ENCODE assay signal across 29 mouse cellular contexts in genomic region chr11:44776556-44776955, GRCm38 (mm10).
DNase-seq lines count a peak whose midpoint lies in the region; ATAC-seq and TF ChIP-seq lines count a peak whose summit lies in the region.
"Had no signal": no experiment of that assay in that cellular context is flagged by ENCODE, and none has a peak within 500 bp of the region (broad histone marks: within the 10 kb centered on the region; RNA-seq: fewer than 3 reads in every experiment).

No protein-coding gene starts in this region.

- 0 out of 2 replicates have a peak overlapping the region, but pooled peaks have one; percentile 52 for H3K27ac ChIP-seq in midbrain, embryonic 12.5 days (replicated peaks)
- H3K27ac ChIP-seq in midbrain, postnatal 0 days (ENCODE audit: low read depth, low read length) = no peak overlapping the region
- H3K27ac ChIP-seq in cerebellum, adult 2 months (ENCODE audit: insufficient read depth, low read length) = 0 out of 2 replicates have a peak overlapping the region, but pooled peaks have one; percentile 36
- H3K27ac ChIP-seq: embryonic facial prominence, embryonic 13.5 days; forebrain, embryonic 13.5 days; gastrocnemius, adult 2 months; heart, embryonic 15.5 days; hindbrain, embryonic 14.5 days; hindbrain, postnatal 0 days had no signal

- peaks cover 18% of the 10 kb centered on the region for H3K4me1 ChIP-seq in midbrain, embryonic 12.5 days
- H3K4me1 ChIP-seq in midbrain, postnatal 0 days (ENCODE audit: insufficient read depth, low read length) = no peaks in the 10 kb centered on the region
- peaks cover 9% of the 10 kb centered on the region for H3K4me1 ChIP-seq in cerebellum, adult 2 months (ENCODE audit: control insufficient read depth, insufficient read depth, low read length)
- H3K4me1 ChIP-seq: heart, embryonic 12.5 days; heart, embryonic 15.5 days had no signal

- no peak overlapping the region for H3K4me2 ChIP-seq in midbrain, embryonic 12.5 days (replicated peaks)
- no peak overlapping the region for H3K4me2 ChIP-seq in midbrain, postnatal 0 days (ENCODE audit: low read depth, low read length, poor library complexity, severe bottlenecking)
- H3K4me2 ChIP-seq: embryonic facial prominence, embryonic 13.5 days; forebrain, embryonic 13.5 days; heart, embryonic 12.5 days; heart, embryonic 15.5 days; hindbrain, embryonic 14.5 days had no signal

- 0 out of 2 replicates have a peak, but pooled peaks cover 9% of the 10 kb centered on the region for H3K27me3 ChIP-seq in midbrain, embryonic 12.5 days
- H3K27me3 ChIP-seq in midbrain, postnatal 0 days (ENCODE audit: insufficient read depth, low read length) = no peaks in the 10 kb centered on the region
- no peaks in the 10 kb centered on the region for H3K27me3 ChIP-seq in cerebellum, adult 2 months (ENCODE audit: control insufficient read depth, insufficient read depth, low read length)
- H3K27me3 ChIP-seq: embryonic facial prominence, embryonic 13.5 days; heart, embryonic 12.5 days; heart, embryonic 15.5 days; Patski had no signal

- H3K36me3 ChIP-seq in midbrain, embryonic 12.5 days = no peaks in the 10 kb centered on the region
- H3K36me3 ChIP-seq in midbrain, postnatal 0 days (ENCODE audit: insufficient read depth, low read length) = no peaks in the 10 kb centered on the region
- H3K36me3 ChIP-seq: embryonic facial prominence, embryonic 10.5 days; embryonic facial prominence, embryonic 13.5 days; heart, embryonic 12.5 days; heart, embryonic 15.5 days had no signal

- no peak for ATAC-seq in cerebellum, adult (ENCODE audit: insufficient number of reproducible peaks, low FRiP score, low TSS enrichment)
- ATAC-seq in midbrain, embryonic 12.5 days (ENCODE audit: low FRiP score, low read depth) = no peak
- no peak for ATAC-seq in midbrain, postnatal 0 days (ENCODE audit: low FRiP score)
- ATAC-seq: forebrain, embryonic 16.5 days; hindbrain, postnatal 0 days; inflammation-experienced regulatory T-cells, adult 6 months; intestine, embryonic 16.5 days; Patski had no signal

- 64% methylated on average over 1 of the region's 2 CpGs for WGBS in midbrain, embryonic 12.5 days
- 100% methylated on average over 1 of the region's 2 CpGs for WGBS in midbrain, postnatal 0 days
- WGBS in cerebellum, adult 2 months = 17% methylated on average over 2 of the region's 2 CpGs

- peak; percentile 16 for DNase-seq in cerebellum, adult 11 months
- DNase-seq in midbrain, postnatal 0 days (ENCODE audit: low spot score) = no peak
- DNase-seq in cerebellum, adult 2 months = peak in 1 of 2 experiments; percentile 53
- DNase-seq in cerebellum, adult 9-11 months = peak; percentile 63
- no peak for DNase-seq in frontal cortex, postnatal 25 days (ENCODE audit: low spot score in 2 of 2)
- DNase-seq in urinary bladder, postnatal 25 days (ENCODE audit: low spot score) = no peak
- DNase-seq: adrenal gland, postnatal 10 days; adrenal gland, postnatal 36 days; embryo, embryonic 11 days; gastrocnemius, adult 2 months; gastrocnemius, postnatal 14 days; heart, adult 18-20 months; heart, postnatal 14 days; heart, postnatal 4 days; kidney, adult 2 months had no signal

- no peak overlapping the region for H3K9ac ChIP-seq in midbrain, embryonic 12.5 days (replicated peaks)
- no peak overlapping the region for H3K9ac ChIP-seq in midbrain, postnatal 0 days (replicated peaks; ENCODE audit: low read length, poor library complexity, severe bottlenecking)
- H3K9ac ChIP-seq: embryonic facial prominence, embryonic 13.5 days; forebrain, embryonic 13.5 days; heart, embryonic 12.5 days; heart, embryonic 15.5 days; hindbrain, embryonic 14.5 days had no signal

- no peak for TF ChIP-seq POLR2A in cerebellum, adult 2 months (IDR thresholded peaks at IDR 0.05; ENCODE audit: borderline replicate concordance, insufficient read depth, low read length)

- no peak overlapping the region for H3K4me3 ChIP-seq in midbrain, embryonic 12.5 days
- no peak overlapping the region for H3K4me3 ChIP-seq in midbrain, postnatal 0 days (ENCODE audit: low read depth, low read length)
- H3K4me3 ChIP-seq in cerebellum, adult 2 months (replicated peaks; ENCODE audit: insufficient read depth, low read depth, low read length) = no peak overlapping the region
- H3K4me3 ChIP-seq: embryonic facial prominence, embryonic 10.5 days; embryonic facial prominence, embryonic 13.5 days; erythroblast, embryonic 14.5 days; forebrain, embryonic 13.5 days; gastrocnemius, adult 2 months; heart, embryonic 12.5 days; heart, embryonic 15.5 days had no signal

- H3K9me3 ChIP-seq in midbrain, embryonic 12.5 days = no peaks in the 10 kb centered on the region
- H3K9me3 ChIP-seq in midbrain, postnatal 0 days (ENCODE audit: low read length) = no peaks in the 10 kb centered on the region
- H3K9me3 ChIP-seq: embryonic facial prominence, embryonic 10.5 days; embryonic facial prominence, embryonic 13.5 days; forebrain, embryonic 13.5 days; heart, embryonic 12.5 days; heart, embryonic 15.5 days had no signal

- TF ChIP-seq CTCF in midbrain, postnatal 0 days (IDR thresholded peaks at IDR 0.05) = no peak
- TF ChIP-seq CTCF in cerebellum, adult 2 months (IDR thresholded peaks at IDR 0.05; ENCODE audit: borderline replicate concordance, insufficient read depth, low read depth, low read length) = no peak

Comparison
In these comparisons a context has a peak if more than half of its experiments do, and no peak if none do; other contexts are left out.
1. DNase-seq: peak in cerebellum, adult 11 months (single experiment) and cerebellum, adult 9-11 months (single experiment); none in midbrain, postnatal 0 days (single experiment), frontal cortex, postnatal 25 days (0 of 2) and urinary bladder, postnatal 25 days (single experiment).